Mouse (Mus musculus) testis, adult 2 months (tissue): ENCODE results near the gene Susd6.

ENCODE experiments used
- CTCF ChIP-seq: fragments of 200-500 bp; IDR thresholded peaks from 2 replicates; pipeline ENCODE4 v1.5.1; 2012; ENCODE audit warnings: low read depth, mild to moderate bottlenecking, inconsistent platforms, low read length, moderate library complexity; ENCODE audit not compliant: control insufficient read depth, insufficient read depth, insufficient replicate concordance
- POLR2A ChIP-seq: fragments of 200-500 bp; IDR thresholded peaks from 2 replicates; pipeline ENCODE4 v1.6.1; 2012; ENCODE audit warnings: low read depth, mild to moderate bottlenecking, inconsistent platforms, low read length, moderate library complexity; ENCODE audit not compliant: control insufficient read depth

- no peak for TF ChIP-seq CTCF
- TF ChIP-seq POLR2A: no peak
These were observed 10.6 kb upstream of the Susd6 start for GRCm38 (mm10) chr12:80779760-80780159.
